Mouse (Mus musculus) forebrain, postnatal 0 days (tissue): ENCODE measurements around the gene Slc4a8. TPM values are rescaled to one million over a fixed set of nuclear protein-coding genes. Genes with fewer than 3 reads are reported as not detected.

Source experiments
- ATAC-seq: fragments of 200-750 bp; cut with Nextera tagmentation; 2 replicates; pipeline ENCODE4 v1.8.0; 2017; ENCODE audit warnings: mild to moderate bottlenecking, moderate library complexity
- DNase-seq: peaks from one replicate; pipeline ENCODE4 v3.0.0-alpha.2; 2015
- H3K27ac ChIP-seq: fragments of 300-500 bp; sonication (generic); 2 replicates; pipeline ENCODE4 v1.5.1; 2014; ENCODE audit warnings: low read depth, mild to moderate bottlenecking, antibody characterized with exemption, low read length, moderate library complexity, mixed read lengths
- H3K27me3 ChIP-seq: fragments of 300-500 bp; sonication (generic); 2 replicates; pipeline ENCODE4 v1.6.1; 2014; ENCODE audit warnings: mild to moderate bottlenecking, low read length, mixed read lengths; ENCODE audit not compliant: insufficient read depth
- H3K36me3 ChIP-seq: fragments of 300-500 bp; sonication (generic); 2 replicates; pipeline ENCODE4 v1.6.1; 2014; ENCODE audit warnings: mild to moderate bottlenecking, moderate library complexity; ENCODE audit not compliant: insufficient read depth
- H3K4me1 ChIP-seq: fragments of 300-500 bp; sonication (generic); 2 replicates; pipeline ENCODE4 v1.6.1; 2014; ENCODE audit warnings: antibody characterized with exemption; ENCODE audit not compliant: insufficient read depth
- H3K4me2 ChIP-seq: fragments of 300-500 bp; sonication (generic); 2 replicates; pipeline ENCODE4 v1.6.1; 2014; ENCODE audit warnings: low read depth, mild to moderate bottlenecking, moderate library complexity
- H3K4me3 ChIP-seq: fragments of 300-500 bp; sonication (generic); 2 replicates; pipeline ENCODE4 v1.5.1; 2014; ENCODE audit warnings: low read depth, low read length, mixed read lengths
- H3K9ac ChIP-seq: fragments of 300-500 bp; sonication (generic); 2 replicates; pipeline ENCODE4 v1.6.1; 2014; ENCODE audit warnings: mild to moderate bottlenecking
- H3K9me3 ChIP-seq: fragments of 300-500 bp; sonication (generic); 2 replicates; pipeline ENCODE4 v1.6.1; 2016; ENCODE audit warnings: low read length
- CTCF ChIP-seq: sonication (generic); IDR thresholded peaks from 2 replicates; pipeline ENCODE4 v1.5.1; 2016; ENCODE audit warnings: antibody characterized with exemption, control low read depth, low read depth
- WGBS: fragments of 180-500 bp; shearing (Covaris S2); extraction: QIAGEN DNeasy Blood & Tissue Kit; methylation state at CpG from one replicate; pipeline ENCODE4 v1.1.7; 2014; 5-methylcytosine and 5-hydroxymethylcytosine counted together
- polyA plus RNA-seq: library from polyadenylated mRNA; unstranded; fragments of >200 nt; fragmentation: Nextera tagmentation; extraction: Ambion mirVana; gene quantifications from 2 replicates; pipeline ENCODE4 v1.2.1, GENCODE M21; 2015
- total RNA-seq: library from RNA; depleted of rRNA; stranded (reverse); fragments of >200 nt; gene quantifications from 2 replicates; pipeline ENCODE4 v1.2.3, GENCODE M21; 2014

Slc4a8 gene
- total and polyA plus RNA-seq, 2 experiments from 2014 or later = 31.2 to 38.3 TPM

DNA sequence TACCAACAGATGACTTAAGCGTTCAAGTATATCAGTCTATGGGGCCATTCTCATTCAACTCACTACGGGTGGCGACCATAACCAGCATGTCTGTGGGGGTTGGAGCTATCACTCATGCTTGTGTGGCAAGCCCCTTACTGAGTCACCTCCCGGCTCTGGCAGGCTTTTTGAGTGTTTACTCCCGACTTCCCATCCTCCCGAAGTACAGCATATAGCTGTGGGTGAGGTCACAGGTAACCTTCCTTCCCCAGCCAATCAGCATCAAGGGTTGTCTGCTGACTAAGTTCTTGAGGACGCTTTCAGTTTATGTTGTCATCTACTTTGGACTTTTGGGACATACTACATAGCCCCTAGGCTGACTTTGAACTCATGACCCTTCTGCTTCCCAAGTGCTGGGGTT is 82.8 kb downstream of the Slc4a8 start:
- H3K4me3 ChIP-seq = no peak overlapping the region
- no peaks in the 10 kb centered on the region for H3K9me3 ChIP-seq
- no peaks in the 10 kb centered on the region for H3K36me3 ChIP-seq
- H3K4me1 ChIP-seq = no peaks in the 10 kb centered on the region
- no peaks in the 10 kb centered on the region for H3K27me3 ChIP-seq
- 86% methylated on average over 7 of the region's 7 CpGs for WGBS
- no peak overlapping the region for H3K4me2 ChIP-seq
- no peak for TF ChIP-seq CTCF
- H3K27ac ChIP-seq = no peak overlapping the region
- no peak overlapping the region for H3K9ac ChIP-seq
- no peak for DNase-seq
- ATAC-seq = no peak

DNA sequence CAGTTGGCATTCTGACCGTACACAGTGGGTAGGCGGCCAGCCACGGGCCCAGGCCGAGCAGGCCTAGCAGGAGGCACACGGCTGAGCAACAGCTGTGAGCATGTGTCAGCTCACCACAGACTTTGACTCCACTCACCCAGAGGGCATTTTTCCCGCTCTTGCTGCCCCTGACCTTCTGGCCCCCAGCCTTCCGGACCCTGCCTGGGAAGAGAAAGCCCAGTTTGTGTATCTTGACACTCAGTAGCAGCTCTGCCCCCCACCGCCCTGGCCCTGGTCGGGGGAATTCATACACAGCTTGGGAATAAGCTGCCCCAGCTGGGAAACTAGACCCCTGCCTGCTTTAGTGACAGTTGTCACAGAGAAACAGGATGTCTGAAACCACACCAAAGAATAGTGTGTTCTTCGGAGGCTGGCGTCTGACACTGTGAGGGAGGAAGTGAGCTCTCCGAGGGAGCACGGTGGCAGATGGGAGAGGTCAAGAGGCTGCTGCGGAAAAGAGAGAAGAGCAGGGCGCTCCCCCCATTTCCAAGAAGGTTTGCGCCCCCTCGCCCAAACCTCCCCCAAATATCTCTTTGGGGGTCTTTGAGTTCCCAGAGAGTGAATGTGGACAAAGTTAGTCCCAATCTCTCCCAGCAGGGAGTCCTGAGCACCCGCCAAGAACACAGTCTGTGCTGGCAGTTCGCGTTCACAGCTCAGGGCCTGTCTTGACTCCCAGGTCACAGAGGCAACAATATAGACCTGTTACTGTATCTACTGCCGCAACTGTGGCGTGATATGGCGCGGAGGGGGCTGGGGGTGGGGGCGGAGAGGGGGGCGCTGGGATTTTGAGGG is 83.7 kb downstream of the Slc4a8 start:
- no peak for DNase-seq
- no peak overlapping the region for H3K27ac ChIP-seq
- H3K9ac ChIP-seq = no peak overlapping the region
- H3K36me3 ChIP-seq = no peaks in the 10 kb centered on the region
- no peaks in the 10 kb centered on the region for H3K27me3 ChIP-seq
- H3K4me3 ChIP-seq = no peak overlapping the region
- no peaks in the 10 kb centered on the region for H3K4me1 ChIP-seq
- 57% methylated on average over 26 of the region's 26 CpGs for WGBS
- ATAC-seq = peak; percentile 77
- H3K9me3 ChIP-seq = no peaks in the 10 kb centered on the region
- no peak overlapping the region for H3K4me2 ChIP-seq
- no peak for TF ChIP-seq CTCF

DNA sequence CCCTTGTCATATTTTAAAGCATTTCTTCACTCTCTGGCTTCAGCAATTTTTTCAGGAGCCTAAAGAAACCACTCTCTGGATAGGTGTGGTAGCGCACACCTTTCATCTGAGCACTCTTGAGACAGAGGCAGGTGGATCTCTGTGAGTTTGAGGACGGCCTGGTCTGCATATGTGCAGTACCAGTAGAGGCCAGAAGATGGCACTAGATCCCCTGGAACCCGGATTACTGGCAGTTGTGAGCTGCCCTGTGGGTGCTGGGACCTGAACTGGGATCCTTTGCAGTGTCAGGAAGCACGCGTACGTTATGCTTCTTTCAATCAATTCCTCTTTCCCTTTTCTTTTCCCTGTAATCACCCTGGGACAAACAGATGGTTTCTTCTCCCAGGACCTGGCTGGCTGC is 85.6 kb downstream of the Slc4a8 start:
- Histone ChIP-seq H3K4me1 (no peaks in the 10 kb centered on the region), H3K27me3 (no peaks in the 10 kb centered on the region), H3K9me3 (no peaks in the 10 kb centered on the region), H3K36me3 (no peaks in the 10 kb centered on the region), H3K4me2 (no peak overlapping the region), H3K4me3 (no peak overlapping the region), H3K9ac (no peak overlapping the region), H3K27ac (no peak overlapping the region)
- no peak for DNase-seq
- no peak for TF ChIP-seq CTCF
- WGBS = 87% methylated on average over 6 of the region's 6 CpGs
- ATAC-seq = no peak

DNA sequence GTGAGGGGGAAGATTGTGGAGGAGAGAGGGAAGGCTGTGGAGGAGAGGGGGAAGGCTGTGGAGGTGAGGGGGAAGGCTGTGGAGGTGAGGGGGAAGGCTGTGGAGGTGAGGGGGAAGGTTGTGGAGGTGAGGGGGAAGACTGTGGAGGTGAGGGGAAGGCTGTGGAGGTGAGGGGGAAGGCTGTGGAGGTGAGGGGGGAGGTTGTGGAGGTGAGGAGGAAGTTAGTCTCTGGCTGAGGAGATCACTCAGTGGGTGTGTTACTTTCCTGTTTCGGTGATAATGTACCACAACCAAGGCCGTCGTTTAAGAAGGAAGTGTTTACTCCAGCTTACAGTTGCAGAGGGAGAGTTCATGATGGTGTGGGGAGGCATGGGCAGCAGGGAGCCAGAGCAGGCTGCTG is 96.0 kb downstream of the Slc4a8 start:
- WGBS = 81% methylated on average over 3 of the region's 3 CpGs
- Histone ChIP-seq H3K27me3 (no peaks in the 10 kb centered on the region), H3K9ac (no peak overlapping the region), H3K36me3 (no peaks in the 10 kb centered on the region), H3K9me3 (no peaks in the 10 kb centered on the region), H3K4me2 (no peak overlapping the region), H3K4me1 (no peaks in the 10 kb centered on the region), H3K4me3 (no peak overlapping the region), H3K27ac (no peak overlapping the region)
- no peak for TF ChIP-seq CTCF
- DNase-seq (no peak), ATAC-seq (no peak)

DNA sequence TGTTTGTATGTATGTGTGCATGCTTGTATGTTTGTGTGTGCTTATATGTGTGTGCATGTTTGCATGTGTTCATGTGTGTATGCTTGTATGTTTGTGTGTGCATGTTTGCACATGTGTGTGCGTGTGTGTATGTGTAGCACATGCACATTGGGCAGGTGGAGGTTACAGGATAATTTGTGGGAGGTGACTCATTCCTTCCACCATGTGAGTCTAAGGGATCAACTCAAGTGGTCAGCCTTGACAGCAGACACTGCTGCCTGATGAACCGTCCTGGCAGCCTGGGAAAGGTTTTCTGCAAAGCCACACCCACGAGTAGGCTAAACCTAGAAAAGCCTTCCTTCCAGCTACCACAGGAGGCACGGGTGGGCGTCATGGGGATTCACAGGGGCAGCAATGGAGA is 99.3 kb downstream of the Slc4a8 start:
- Histone ChIP-seq H3K27me3 (no peaks in the 10 kb centered on the region), H3K36me3 (no peaks in the 10 kb centered on the region), H3K9me3 (no peaks in the 10 kb centered on the region), H3K4me3 (no peak overlapping the region), H3K9ac (no peak overlapping the region), H3K4me1 (no peaks in the 10 kb centered on the region), H3K27ac (no peak overlapping the region), H3K4me2 (no peak overlapping the region)
- ATAC-seq (no peak), DNase-seq (no peak)
- 38% methylated on average over 5 of the region's 5 CpGs for WGBS
- no peak for TF ChIP-seq CTCF

DNA sequence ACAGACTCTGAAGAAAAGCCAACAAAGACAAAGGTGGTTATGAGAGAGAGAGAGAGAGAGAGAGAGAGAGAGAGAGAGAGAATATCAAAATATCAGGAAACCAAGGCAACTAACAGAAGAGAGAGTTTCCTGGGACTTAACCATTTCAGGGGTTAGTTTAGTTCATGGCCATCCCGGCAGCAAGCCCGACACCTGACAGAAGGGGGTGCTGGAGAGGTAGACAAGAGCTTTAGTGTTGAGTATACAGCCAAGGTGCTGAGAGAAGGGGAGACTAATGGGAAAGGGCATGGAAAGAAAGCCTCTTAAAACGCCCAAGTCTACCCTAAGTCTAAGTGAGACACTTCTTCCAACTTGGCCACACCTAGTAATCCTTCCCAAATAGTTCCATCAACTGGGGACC is 104.0 kb downstream of the Slc4a8 start:
- no peak overlapping the region for H3K4me3 ChIP-seq
- H3K9ac ChIP-seq = no peak overlapping the region
- no peak overlapping the region for H3K27ac ChIP-seq
- no peak overlapping the region for H3K4me2 ChIP-seq
- DNase-seq = no peak
- H3K36me3 ChIP-seq = no peaks in the 10 kb centered on the region
- no peak for ATAC-seq
- H3K9me3 ChIP-seq = no peaks in the 10 kb centered on the region
- TF ChIP-seq CTCF = no peak
- peaks cover 3% of the 10 kb centered on the region; the same call in 1 of the 2 replicates for H3K4me1 ChIP-seq
- 60% methylated on average over 3 of the region's 3 CpGs for WGBS
- no peaks in the 10 kb centered on the region for H3K27me3 ChIP-seq

DNA sequence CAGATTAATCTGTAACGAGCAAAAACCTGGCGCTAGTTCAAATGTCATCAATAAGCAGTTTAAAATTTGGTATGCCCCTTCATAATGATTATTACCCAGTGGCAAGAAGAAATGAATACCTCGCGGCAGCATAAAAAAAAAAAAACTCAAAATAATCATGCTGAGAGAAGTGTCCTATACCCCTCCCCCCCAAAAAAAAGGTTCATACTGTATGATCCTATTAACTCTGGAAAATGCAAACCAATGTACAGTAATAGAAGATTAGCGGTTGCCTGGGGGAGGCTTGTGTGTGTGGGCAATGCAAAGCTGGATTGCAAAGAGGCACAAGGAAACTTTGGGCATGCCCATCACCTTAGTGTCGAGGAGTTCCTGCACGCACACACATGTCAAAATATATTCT is 108.0 kb downstream of the Slc4a8 start, which contains the start of gene Scn8a:
Gene Scn8a (plus strand): TSS at position 301 of the 400 bp plus-strand sequence.
- peak within 1 kb of the TSS; percentile 93 for H3K4me3 ChIP-seq
- DNase-seq = no peak
- no peaks in the 10 kb centered on the region for H3K9me3 ChIP-seq
- H3K4me1 ChIP-seq = peaks cover 7% of the 10 kb centered on the region; the same call in 1 of the 2 replicates
- 55% methylated on average over 7 of the region's 7 CpGs for WGBS
- ATAC-seq = no peak
- no peaks in the 10 kb centered on the region for H3K27me3 ChIP-seq
- H3K36me3 ChIP-seq = no peaks in the 10 kb centered on the region
- peak within 1 kb of the TSS; percentile 52 for H3K4me2 ChIP-seq
- peak within 1 kb of the TSS; percentile 91 for H3K27ac ChIP-seq
- H3K9ac ChIP-seq = peak within 1 kb of the TSS; percentile 86
- no peak for TF ChIP-seq CTCF
